Mouse (Mus musculus) ES-E14 (cell line): Measurements from ENCODE around the gene Apon. TPM values are rescaled to one million over a fixed set of nuclear protein-coding genes. Genes with fewer than 3 reads are reported as not detected.
A peak's percentile ranks its signal among the peaks of the same experiment; 100 is the strongest.

ENCODE experiments used
- DNase-seq: peaks from one replicate; pipeline ENCODE4 v3.0.0-alpha.2; 2013; ENCODE audit warnings: low read depth, low spot score
- H3K27ac ChIP-seq: 2 replicates; pipeline ENCODE4 v1.5.1; 2012; ENCODE audit warnings: low read depth, mild to moderate bottlenecking, low read length, moderate library complexity, mixed read lengths; ENCODE audit not compliant: poor library complexity, insufficient read depth, severe bottlenecking
- H3K36me3 ChIP-seq: 2 replicates; pipeline ENCODE4 v1.6.1; 2012; ENCODE audit warnings: mild to moderate bottlenecking, low read length, moderate library complexity, mixed read lengths; ENCODE audit not compliant: control insufficient read depth, poor library complexity, insufficient read depth, severe bottlenecking
- H3K4me1 ChIP-seq, 2 experiments: fragments of 150-350 bp in 1 of 2; sonication (generic) in 1 of 2; 2 replicates each; pipeline ENCODE4 v1.6.1; 2012; ENCODE audit warnings: low read length in 2 of 2, mild to moderate bottlenecking in 1 of 2, mixed read lengths in 1 of 2; ENCODE audit not compliant: control insufficient read depth in 2 of 2, insufficient read depth in 2 of 2, poor library complexity in 1 of 2
- H3K4me3 ChIP-seq, 2 experiments: fragments of 150-350 bp in 1 of 2; sonication (generic) in 1 of 2; 2 replicates each; pipeline ENCODE4 v1.5.1; 2012; ENCODE audit warnings: low read length in 2 of 2, low read depth in 1 of 2, mild to moderate bottlenecking in 1 of 2, mixed read lengths in 1 of 2; ENCODE audit not compliant: insufficient read depth in 1 of 2, poor library complexity in 1 of 2, severe bottlenecking in 1 of 2
- H3K9ac ChIP-seq: 2 replicates; pipeline ENCODE4 v1.6.1; 2012; ENCODE audit warnings: low read depth, mild to moderate bottlenecking, low read length, mixed read lengths; ENCODE audit not compliant: poor library complexity, insufficient read depth, severe bottlenecking
- H3K9me3 ChIP-seq: fragments of 150-350 bp; sonication (generic); 2 replicates; pipeline ENCODE4 v1.6.1; 2012; ENCODE audit warnings: low read depth, mild to moderate bottlenecking, low read length; ENCODE audit not compliant: control insufficient read depth, insufficient read depth
- CHD2 ChIP-seq: IDR thresholded peaks from 2 replicates; pipeline ENCODE4 v1.6.1; 2014; ENCODE audit warnings: mild to moderate bottlenecking, low read depth, low read length, inconsistent platforms
- HCFC1 ChIP-seq: IDR thresholded peaks from 2 replicates; pipeline ENCODE4 v1.6.1; 2012; ENCODE audit warnings: low read length, inconsistent platforms, borderline replicate concordance; ENCODE audit not compliant: insufficient read depth
- MAFK ChIP-seq: IDR thresholded peaks from 2 replicates; pipeline ENCODE4 v1.6.1; 2014; ENCODE audit warnings: mild to moderate bottlenecking, low read depth, low read length, inconsistent platforms; ENCODE audit not compliant: insufficient read depth
- ZC3H11A ChIP-seq: IDR thresholded peaks from 2 replicates; pipeline ENCODE4 v1.6.1; 2012; ENCODE audit warnings: low read depth, mild to moderate bottlenecking, inconsistent platforms, low read length, borderline replicate concordance
- ZNF384 ChIP-seq: IDR thresholded peaks from 2 replicates; pipeline ENCODE4 v1.6.1; 2012; ENCODE audit warnings: low read depth, low read length, inconsistent platforms
- in situ Hi-C, 2 experiments: fragments of 600-800 bp; cut with MboI; formaldehyde crosslinking; loops; one replicate each; pipeline ENCODE4 v1.15.1; 2025; ENCODE audit warnings: low sequenced_read_pairs in 2 of 2, inconsistent platforms in 1 of 2; ENCODE audit not compliant: unreplicated experiment in 2 of 2
- total RNA-seq: library from RNA; depleted of rRNA; stranded (reverse); fragments of 300-350 nt; gene quantifications from 2 replicates; pipeline ENCODE4 v1.2.3, GENCODE M21; 2012

Gene Apon
- total RNA-seq, 1 experiment: 0.31 TPM

- Histone ChIP-seq H3K27ac (no peak overlapping the region), H3K4me1 (peaks cover 0 to 5% of the 10 kb centered on the region in 2 experiments; a peak in 1 of 4 replicates), H3K4me3 (no peak overlapping the region), H3K9ac (no peak overlapping the region), H3K9me3 (no peaks in the 10 kb centered on the region), H3K36me3 (peaks cover 3% of the 10 kb centered on the region; the same call in 1 of the 2 replicates)
- TF ChIP-seq HCFC1: no peak
- no peak for TF ChIP-seq CHD2
- no peak for TF ChIP-seq ZNF384
- TF ChIP-seq ZC3H11A: no peak
- TF ChIP-seq MAFK: no peak
- no peak for DNase-seq
- in situ Hi-C loops: no loop called here
Observed at GRCm38 (mm10) chr10:128296370-128297090, 42.6 kb downstream of the Apon start.

GRCm38 (mm10) chr10:128297221-128297620 is 43.3 kb downstream of the Apon start:
- Histone ChIP-seq H3K36me3 (no peaks in the 10 kb centered on the region; the same call in 1 of the 2 replicates), H3K4me3 (peak overlapping the region; percentile 23 to 30; a peak in 2 of 4 replicates), H3K9me3 (no peaks in the 10 kb centered on the region), H3K4me1 (peaks cover 0 to 5% of the 10 kb centered on the region in 2 experiments; a peak in 1 of 4 replicates), H3K9ac (peak overlapping the region; percentile 27; the same call in 1 of the 2 replicates), H3K27ac (no peak overlapping the region)
- no peak for DNase-seq
- in situ Hi-C loops: no loop called here
- TF ChIP-seq ZC3H11A (no peak), CHD2 (no peak), ZNF384 (no peak), MAFK (no peak), HCFC1 (no peak)

GRCm38 (mm10) chr10:128297622-128298021 is 43.7 kb downstream of the Apon start:
- H3K4me3 ChIP-seq: peak overlapping the region; percentile 23 to 30; a peak in 2 of 4 replicates
- TF ChIP-seq CHD2: no peak
- no peak for TF ChIP-seq MAFK
- no peak for TF ChIP-seq ZNF384
- no peak for TF ChIP-seq ZC3H11A
- TF ChIP-seq HCFC1: no peak
- H3K9me3 ChIP-seq: no peaks in the 10 kb centered on the region
- H3K36me3 ChIP-seq: no peaks in the 10 kb centered on the region
- H3K27ac ChIP-seq: no peak overlapping the region
- DNase-seq: no peak
- in situ Hi-C loops: no loop called here
- peak overlapping the region; percentile 27 for H3K9ac ChIP-seq
- H3K4me1 ChIP-seq: peaks cover 0 to 5% of the 10 kb centered on the region in 2 experiments; a peak in 1 of 4 replicates

- DNase-seq: no peak
- Histone ChIP-seq H3K36me3 (no peaks in the 10 kb centered on the region), H3K4me1 (peaks cover 0 to 5% of the 10 kb centered on the region in 2 experiments; a peak in 1 of 4 replicates), H3K27ac (no peak overlapping the region), H3K4me3 (no peak overlapping the region), H3K9me3 (no peaks in the 10 kb centered on the region), H3K9ac (peak overlapping the region; percentile 27; the same call in 1 of the 2 replicates)
- no peak for TF ChIP-seq CHD2
- peak; percentile 6; the same call in 1 of the 2 replicates for TF ChIP-seq ZNF384
- in situ Hi-C loops: no loop called here
Observed at GRCm38 (mm10) chr10:128298243-128298642, 44.3 kb downstream of the Apon start.

GRCm38 (mm10) chr10:128298702-128299171 is 44.8 kb downstream of the Apon start, which contains the start of gene Il23a:
Il23a (minus strand) TSS chr10:128298752.
- DNase-seq: no peak
- H3K4me3 ChIP-seq: peak within 1 kb of the TSS; percentile 23 to 30; a peak in 2 of 4 replicates
- peak within 1 kb of the TSS; percentile 27 for H3K9ac ChIP-seq
- H3K4me1 ChIP-seq: peaks cover 0 to 5% of the 10 kb centered on the region in 2 experiments; a peak in 1 of 4 replicates
- in situ Hi-C loops: no loop called here
- no peaks in the 10 kb centered on the region for H3K36me3 ChIP-seq
- TF ChIP-seq MAFK (no peak), ZNF384 (no peak), CHD2 (no peak), ZC3H11A (no peak), HCFC1 (no peak)
- H3K9me3 ChIP-seq: no peaks in the 10 kb centered on the region
- no peak within 1 kb of the TSS for H3K27ac ChIP-seq
